Mouse (Mus musculus) left cerebral cortex, adult 11 months (tissue): ENCODE results near the gene Ndufa4l2.

Source experiments
- DNase-seq: peaks from one replicate; pipeline ENCODE4 v3.0.0; 2022; ENCODE audit warnings: low spot score

Gene Ndufa4l2

GRCm38 (mm10) chr10:127526681-127527080 is 11.9 kb downstream of the Ndufa4l2 start:
- DNase-seq: no peak

GRCm38 (mm10) chr10:127527481-127527880 is 12.7 kb downstream of the Ndufa4l2 start:
- no peak for DNase-seq

GRCm38 (mm10) chr10:127530945-127531344 is 16.2 kb downstream of the Ndufa4l2 start:
- DNase-seq: no peak

- no peak for DNase-seq
Observed at GRCm38 (mm10) chr10:127531548-127531947, 16.8 kb downstream of the Ndufa4l2 start.

GRCm38 (mm10) chr10:127534036-127534928 is 19.5 kb downstream of the Ndufa4l2 start, which contains the start of gene Nxph4:
Gene Nxph4, minus strand, starts transcription at chr10:127534559.
- DNase-seq: no peak

- DNase-seq: no peak
Observed at GRCm38 (mm10) chr10:127534929-127535384, 20.2 kb downstream of the Ndufa4l2 start.

GRCm38 (mm10) chr10:127536586-127537314 is 22.0 kb downstream of the Ndufa4l2 start:
- no peak for DNase-seq

GRCm38 (mm10) chr10:127537854-127538583 is 23.3 kb downstream of the Ndufa4l2 start:
- DNase-seq: peak; percentile 72

GRCm38 (mm10) chr10:127541510-127541909 is 26.7 kb downstream of the Ndufa4l2 start:
- DNase-seq: no peak

GRCm38 (mm10) chr10:127542084-127542483 is 27.3 kb downstream of the Ndufa4l2 start:
- peak; percentile 56 for DNase-seq

GRCm38 (mm10) chr10:127542720-127543119 is 28.0 kb downstream of the Ndufa4l2 start:
- DNase-seq: no peak

GRCm38 (mm10) chr10:127543916-127544315 is 29.1 kb downstream of the Ndufa4l2 start:
- no peak for DNase-seq

- DNase-seq: no peak
Observed at GRCm38 (mm10) chr10:127544375-127544774, 29.6 kb downstream of the Ndufa4l2 start.

- DNase-seq: no peak
Observed at GRCm38 (mm10) chr10:127546505-127546904, 31.7 kb downstream of the Ndufa4l2 start.

- DNase-seq: no peak
Observed at GRCm38 (mm10) chr10:127548236-127548635, 33.5 kb downstream of the Ndufa4l2 start.

- no peak for DNase-seq
Observed at GRCm38 (mm10) chr10:127549892-127550291, 35.1 kb downstream of the Ndufa4l2 start.

GRCm38 (mm10) chr10:127555703-127556102 is 40.9 kb downstream of the Ndufa4l2 start:
- no peak for DNase-seq

GRCm38 (mm10) chr10:127557397-127557796 is 42.6 kb downstream of the Ndufa4l2 start:
- no peak for DNase-seq

GRCm38 (mm10) chr10:127561145-127561544 is 46.4 kb downstream of the Ndufa4l2 start:
- DNase-seq: no peak

- no peak for DNase-seq
Observed at GRCm38 (mm10) chr10:127563840-127564239, 49.1 kb downstream of the Ndufa4l2 start.

- DNase-seq: no peak
Observed at GRCm38 (mm10) chr10:127564301-127564700, 49.5 kb downstream of the Ndufa4l2 start.
